Mouse (Mus musculus) myocyte (in vitro differentiated cells): ENCODE results near the gene Nefh. TPM values are rescaled to one million over a fixed set of nuclear protein-coding genes. Genes with fewer than 3 reads are reported as not detected.

Experiments used
- H3K27me3 ChIP-seq: one replicate; pipeline ENCODE4 v1.6.1; 2011; ENCODE audit not compliant: control insufficient read depth, insufficient read depth, insufficient read length
- H3K36me3 ChIP-seq: one replicate; pipeline ENCODE4 v1.6.1; 2011; ENCODE audit not compliant: control insufficient read depth, insufficient read depth
- H3K4me2 ChIP-seq: one replicate; pipeline ENCODE4 v1.6.1; 2011; ENCODE audit warnings: low read depth, control low read depth
- H3K4me3 ChIP-seq: one replicate; pipeline ENCODE4 v1.5.1; 2011; ENCODE audit warnings: mild to moderate bottlenecking, control low read depth, moderate library complexity
- H3K79me2 ChIP-seq: one replicate; pipeline ENCODE4 v1.6.1; 2011; ENCODE audit not compliant: control insufficient read depth, insufficient read depth
- H3ac ChIP-seq: one replicate; pipeline ENCODE4 v1.6.1; 2011; ENCODE audit not compliant: control insufficient read depth, insufficient read length
- CEBPB ChIP-seq: IDR thresholded peaks from 2 replicates; pipeline ENCODE4 v1.6.1; 2011; ENCODE audit warnings: mild to moderate bottlenecking, moderate library complexity; ENCODE audit not compliant: poor library complexity, insufficient read depth, severe bottlenecking
- E2F4 ChIP-seq: IDR thresholded peaks from one replicate; pipeline ENCODE4 v1.6.1; 2011; ENCODE audit warnings: mild to moderate bottlenecking, control low read depth, moderate library complexity; ENCODE audit not compliant: insufficient read depth
- MAX ChIP-seq: IDR thresholded peaks from one replicate; pipeline ENCODE4 v1.6.1; 2011; ENCODE audit warnings: low read depth, mild to moderate bottlenecking, control low read depth
- MYOD1 ChIP-seq, 3 experiments: IDR thresholded peaks; one replicate each; pipeline ENCODE4 v1.6.1; 2011; ENCODE audit warnings: control low read depth in 2 of 3, low read depth in 2 of 3, mild to moderate bottlenecking in 2 of 3, moderate library complexity in 1 of 3; ENCODE audit not compliant: insufficient read length in 2 of 3, control insufficient read depth in 1 of 3
- MYOG ChIP-seq, 3 experiments: IDR thresholded peaks; one replicate each; pipeline ENCODE4 v1.6.1; 2011; ENCODE audit warnings: control low read depth in 2 of 3, low read depth in 2 of 3, mild to moderate bottlenecking in 2 of 3; ENCODE audit not compliant: insufficient read length in 2 of 3, control insufficient read depth in 1 of 3, insufficient read depth in 1 of 3
- POLR2A ChIP-seq: IDR thresholded peaks from one replicate; pipeline ENCODE4 v1.6.1; 2011; ENCODE audit warnings: low read depth, mild to moderate bottlenecking, control low read depth, moderate library complexity; ENCODE audit not compliant: insufficient read length
- POLR2AphosphoS2 ChIP-seq: IDR thresholded peaks from one replicate; pipeline ENCODE4 v1.6.1; 2011; ENCODE audit warnings: low read depth, control low read depth; ENCODE audit not compliant: insufficient read length
- REST ChIP-seq: IDR thresholded peaks from one replicate; pipeline ENCODE4 v1.6.1; 2011; ENCODE audit warnings: mild to moderate bottlenecking, control low read depth, moderate library complexity; ENCODE audit not compliant: insufficient read depth, insufficient read length
- SRF ChIP-seq: IDR thresholded peaks from one replicate; pipeline ENCODE4 v1.6.1; 2011; ENCODE audit warnings: low read depth; ENCODE audit not compliant: control insufficient read depth, insufficient read length
- TCF12 ChIP-seq: IDR thresholded peaks from one replicate; pipeline ENCODE4 v1.6.1; 2011; ENCODE audit warnings: mild to moderate bottlenecking, control low read depth; ENCODE audit not compliant: poor library complexity, insufficient read depth, severe bottlenecking
- TCF3 ChIP-seq: IDR thresholded peaks from one replicate; pipeline ENCODE4 v1.6.1; 2011; ENCODE audit warnings: low read depth, control low read depth; ENCODE audit not compliant: insufficient read length
- USF1 ChIP-seq: IDR thresholded peaks from one replicate; pipeline ENCODE4 v1.6.1; 2011; ENCODE audit warnings: low read depth, mild to moderate bottlenecking, control low read depth, moderate library complexity
- polyA plus RNA-seq: library from polyadenylated mRNA; unstranded; fragments of >200 nt; fragmentation: generic; extraction: Trizol; gene quantifications from one replicate; pipeline ENCODE4 v1.2.1, GENCODE M21; 2012; ENCODE audit warnings: missing spikeins

The Nefh gene
- polyA plus RNA-seq, 1 experiment, result 0.04 TPM

DNA sequence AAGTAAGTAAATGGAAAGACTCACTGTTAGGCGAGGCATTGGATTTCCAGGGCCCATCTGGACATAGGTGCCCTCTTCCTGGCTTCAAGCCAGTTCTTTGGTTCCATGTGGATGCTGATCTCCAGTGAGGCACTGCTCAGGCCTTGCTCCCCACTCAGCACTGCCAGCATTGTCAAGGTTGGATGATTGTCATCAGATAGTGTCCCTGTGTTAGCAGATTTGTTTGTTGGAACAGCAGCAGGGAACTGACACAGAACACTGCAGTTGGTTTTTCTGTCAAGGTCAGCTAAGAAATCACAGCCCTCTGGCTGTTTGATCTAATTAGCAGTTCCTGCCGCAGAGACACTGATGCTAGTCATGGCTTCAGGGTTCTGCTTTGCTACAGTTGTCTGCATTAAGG is 26.6 kb downstream of the Nefh start:
- Histone ChIP-seq H3K4me3 (no peak overlapping the region), H3K27me3 (no peaks in the 10 kb centered on the region), H3K36me3 (peaks cover 44% of the 10 kb centered on the region), H3K79me2 (no peaks in the 10 kb centered on the region), H3K4me2 (no peak overlapping the region), H3ac (no peak overlapping the region)
- TF ChIP-seq E2F4 (no peak), MYOG (IDR thresholded peaks at IDR 0.05; ENCODE audit: control insufficient read depth in 1 of 3, insufficient read depth in 1 of 3, insufficient read length in 2 of 3, low read depth in 2 of 3) (no peak), USF1 (no peak), TCF3 (no peak), MYOD1 (IDR thresholded peaks at IDR 0.05; ENCODE audit: control insufficient read depth in 1 of 3, insufficient read length in 2 of 3, low read depth in 2 of 3) (no peak), REST (no peak), CEBPB (no peak), MAX (no peak), TCF12 (no peak), SRF (no peak), POLR2A (no peak), POLR2AphosphoS2 (no peak)

DNA sequence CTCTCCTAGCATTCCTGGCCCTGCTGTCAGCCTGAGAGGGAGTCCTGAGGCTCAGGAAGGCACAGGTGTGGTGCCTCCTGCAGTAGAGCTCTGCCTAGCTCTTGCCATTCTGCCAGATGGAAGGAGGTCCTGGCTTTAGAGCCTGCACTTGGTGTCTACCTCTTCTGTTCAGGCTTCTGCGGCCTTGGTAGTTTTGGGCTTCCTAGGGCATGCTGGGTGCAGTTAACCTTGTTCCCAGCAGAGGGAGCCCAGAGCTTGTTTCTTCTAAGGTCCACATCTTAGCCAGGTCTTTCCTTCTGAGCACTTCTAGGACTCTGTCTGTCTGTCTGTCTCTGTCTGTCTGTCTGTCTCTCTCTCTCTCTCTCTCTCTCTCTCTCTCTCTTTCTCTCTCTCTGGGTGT is 31.8 kb downstream of the Nefh start:
- H3K4me3 ChIP-seq, result no peak overlapping the region
- TF ChIP-seq E2F4 (no peak), TCF3 (no peak)
- no peak overlapping the region for H3ac ChIP-seq
- peaks cover 30% of the 10 kb centered on the region for H3K36me3 ChIP-seq
- no peaks in the 10 kb centered on the region for H3K27me3 ChIP-seq
- no peaks in the 10 kb centered on the region for H3K79me2 ChIP-seq
- no peak overlapping the region for H3K4me2 ChIP-seq

DNA sequence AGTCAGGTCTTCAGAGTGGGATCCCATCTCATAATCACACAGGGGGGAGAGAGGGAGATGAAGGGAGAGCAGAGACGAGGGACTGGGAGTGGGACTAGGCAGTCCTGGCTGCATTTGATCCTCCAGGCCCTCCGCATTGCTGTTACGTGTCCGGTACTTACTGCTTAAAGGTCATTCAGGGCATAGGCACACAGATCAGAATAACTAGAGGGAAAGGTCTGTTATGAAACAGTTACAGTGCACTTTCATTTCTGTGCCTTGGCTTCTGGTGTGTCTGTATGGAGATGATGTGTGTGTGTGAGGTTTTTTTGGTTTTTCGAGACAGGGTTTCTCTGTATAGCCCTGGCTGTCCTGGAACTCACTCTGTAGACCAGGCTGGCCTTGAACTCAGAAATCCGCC is 41.6 kb downstream of the Nefh start:
- TF ChIP-seq TCF12, result no peak
- TF ChIP-seq POLR2AphosphoS2, result no peak
- no peak for TF ChIP-seq CEBPB
- TF ChIP-seq MYOG (IDR thresholded peaks at IDR 0.05; ENCODE audit: control insufficient read depth in 1 of 3, insufficient read depth in 1 of 3, insufficient read length in 2 of 3, low read depth in 2 of 3), result no peak
- no peak for TF ChIP-seq POLR2A
- no peak for TF ChIP-seq E2F4
- Histone ChIP-seq H3K79me2 (no peaks in the 10 kb centered on the region), H3K4me3 (no peak overlapping the region), H3K4me2 (no peak overlapping the region), H3K36me3 (peaks cover 29% of the 10 kb centered on the region), H3K27me3 (no peaks in the 10 kb centered on the region), H3ac (no peak overlapping the region)

DNA sequence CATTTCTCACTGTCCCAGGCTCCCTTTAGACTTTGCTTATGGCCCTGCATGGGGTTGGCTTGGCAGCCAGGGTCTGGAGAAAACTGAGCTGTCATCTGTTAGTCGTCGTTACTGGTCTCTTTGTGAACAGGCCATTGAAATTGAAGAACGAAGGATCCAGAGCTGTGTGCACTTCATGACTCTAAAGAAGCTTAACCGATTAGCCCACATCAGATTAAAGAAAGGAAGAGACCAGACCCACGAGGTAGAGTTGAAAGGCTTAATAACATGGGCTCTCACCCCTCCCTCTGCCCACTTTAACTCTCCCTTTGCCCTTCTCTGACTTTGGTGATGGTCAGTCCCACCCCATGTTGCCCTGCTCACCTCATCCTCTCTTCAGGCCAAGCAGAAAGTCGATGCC is 45.9 kb downstream of the Nefh start:
- H3K79me2 ChIP-seq, result peaks cover 6% of the 10 kb centered on the region
- H3K4me3 ChIP-seq, result no peak overlapping the region
- H3ac ChIP-seq, result no peak overlapping the region
- H3K36me3 ChIP-seq, result peaks cover 25% of the 10 kb centered on the region
- no peaks in the 10 kb centered on the region for H3K27me3 ChIP-seq
- no peak overlapping the region for H3K4me2 ChIP-seq
- TF ChIP-seq POLR2A (no peak), CEBPB (no peak), USF1 (no peak), E2F4 (no peak), TCF3 (no peak), REST (no peak), MAX (no peak), MYOG (IDR thresholded peaks at IDR 0.05; ENCODE audit: control insufficient read depth in 1 of 3, insufficient read depth in 1 of 3, insufficient read length in 2 of 3, low read depth in 2 of 3) (no peak), TCF12 (no peak), POLR2AphosphoS2 (no peak), SRF (no peak), MYOD1 (IDR thresholded peaks at IDR 0.05; ENCODE audit: control insufficient read depth in 1 of 3, insufficient read length in 2 of 3, low read depth in 2 of 3) (no peak)

DNA sequence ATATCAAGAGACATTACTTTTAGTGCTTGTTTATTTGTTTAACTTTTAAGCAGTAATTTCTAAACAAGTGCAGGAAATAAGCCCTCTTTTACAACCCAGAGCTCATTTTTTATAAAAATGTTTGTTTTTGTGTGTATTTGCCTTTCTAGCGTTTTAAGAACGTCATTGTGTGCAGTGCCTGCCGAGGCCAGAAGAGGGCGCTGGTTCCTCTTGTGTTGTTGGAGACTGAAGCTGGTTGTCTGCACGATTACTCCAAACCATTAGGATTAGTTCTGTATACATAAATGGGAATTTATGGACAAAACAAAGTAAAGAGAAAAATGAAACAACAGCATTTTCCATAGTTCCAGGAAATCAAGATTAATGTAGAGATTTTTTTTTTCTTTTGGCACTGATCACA is 47.4 kb downstream of the Nefh start:
- Histone ChIP-seq H3K4me3 (no peak overlapping the region), H3ac (no peak overlapping the region), H3K79me2 (peaks cover 20% of the 10 kb centered on the region), H3K36me3 (peaks cover 19% of the 10 kb centered on the region), H3K27me3 (no peaks in the 10 kb centered on the region), H3K4me2 (no peak overlapping the region)
- no peak for TF ChIP-seq E2F4
- no peak for TF ChIP-seq USF1
- TF ChIP-seq POLR2AphosphoS2, result no peak
- TF ChIP-seq MYOD1 (IDR thresholded peaks at IDR 0.05; ENCODE audit: control insufficient read depth in 1 of 3, insufficient read length in 2 of 3, low read depth in 2 of 3), result no peak
- TF ChIP-seq MYOG (IDR thresholded peaks at IDR 0.05; ENCODE audit: control insufficient read depth in 1 of 3, insufficient read depth in 1 of 3, insufficient read length in 2 of 3, low read depth in 2 of 3), result no peak
- no peak for TF ChIP-seq SRF
- no peak for TF ChIP-seq MAX
- no peak for TF ChIP-seq TCF3
- TF ChIP-seq CEBPB, result no peak
- no peak for TF ChIP-seq POLR2A
- TF ChIP-seq TCF12, result no peak
- no peak for TF ChIP-seq REST
